Mouse (Mus musculus) kidney, adult 18-20 months (tissue): ENCODE measurements around the gene Mid1.
A peak's percentile ranks its signal among the peaks of the same experiment; 100 is the strongest.

Experiments used
- DNase-seq: peaks from one replicate; pipeline ENCODE4 v3.0.0; 2021

Gene Mid1

DNA sequence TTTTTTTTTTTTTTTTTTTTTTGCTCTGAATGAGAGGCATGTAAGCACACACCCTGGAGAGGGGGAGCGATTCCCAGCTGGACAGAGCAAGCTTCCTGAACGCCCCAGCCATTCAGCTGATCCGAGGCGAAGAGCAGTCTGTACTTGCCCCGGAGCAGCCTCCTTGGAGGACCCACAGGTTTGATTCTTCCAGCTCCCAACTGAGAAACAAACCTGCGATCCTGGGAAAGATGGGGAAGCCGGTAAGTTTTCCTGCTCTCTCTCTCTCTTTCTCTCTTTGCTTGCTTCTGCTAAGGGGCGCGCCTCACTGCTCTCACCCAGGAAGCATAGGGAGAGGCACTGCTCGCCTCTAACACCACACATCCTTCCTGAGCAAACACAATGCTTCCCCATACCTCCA is at the start of gene Mid1:
Mid1 (plus strand) TSS at position 69 of the 400 bp plus-strand sequence.
- peak; percentile 2 for DNase-seq

DNA sequence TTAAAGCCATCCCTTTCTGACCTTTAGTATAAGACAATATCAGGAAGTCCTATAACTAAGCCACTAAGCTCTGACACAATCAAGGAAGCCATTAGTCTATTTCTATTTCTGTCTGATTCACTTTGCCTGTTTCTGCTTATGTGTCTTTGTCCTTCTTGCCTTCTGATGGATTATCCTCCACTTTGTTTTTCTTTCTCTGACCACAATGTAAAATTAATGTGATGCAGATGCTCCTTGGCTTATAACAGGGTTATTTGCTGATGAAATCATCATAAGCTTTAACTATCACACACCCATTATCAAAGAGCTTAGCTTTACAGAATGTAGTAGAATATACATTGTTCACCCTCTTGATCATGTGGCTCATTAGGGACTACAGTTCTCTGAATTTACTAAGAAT is 11.9 kb upstream of the Mid1 start:
- DNase-seq = no peak

DNA sequence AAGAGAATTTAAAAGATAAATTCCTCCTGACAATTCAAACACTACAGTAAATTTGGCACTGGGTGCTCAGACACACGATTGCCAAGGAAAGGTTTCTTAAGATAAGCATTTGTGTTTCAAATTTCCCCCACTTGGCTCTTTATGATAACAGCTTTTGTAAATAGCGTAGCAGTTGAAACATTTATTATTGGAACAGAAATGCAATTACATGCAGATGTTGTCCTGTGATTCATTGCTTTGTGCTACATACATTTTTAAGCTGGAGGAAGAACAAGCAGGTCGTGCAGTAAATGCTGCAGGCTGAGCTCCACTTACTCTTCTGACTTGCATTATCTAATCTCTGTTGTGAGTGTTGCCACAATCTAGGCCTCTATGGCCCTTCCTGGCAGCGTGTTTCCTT is 8.7 kb upstream of the Mid1 start:
- DNase-seq = no peak

DNA sequence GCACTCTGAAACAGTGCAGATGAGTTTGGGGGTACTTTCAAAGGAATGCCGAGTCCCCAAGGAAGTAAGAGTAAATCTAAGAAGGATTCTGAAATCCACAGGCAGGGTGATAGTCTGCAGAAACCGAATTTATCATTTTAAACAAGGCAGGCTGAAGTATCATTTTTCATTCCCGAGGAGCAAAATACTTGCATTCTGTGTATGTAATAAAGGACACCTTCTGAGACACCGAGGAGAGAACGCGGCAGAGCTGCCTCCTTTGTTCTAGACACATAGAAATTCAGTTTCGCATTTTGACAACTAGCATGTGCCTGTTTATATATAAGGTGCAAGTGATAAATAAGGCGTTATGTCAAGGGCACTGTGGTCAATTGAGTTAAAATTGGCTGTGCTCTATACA is 732 bp downstream of the Mid1 start:
- no peak for DNase-seq

DNA sequence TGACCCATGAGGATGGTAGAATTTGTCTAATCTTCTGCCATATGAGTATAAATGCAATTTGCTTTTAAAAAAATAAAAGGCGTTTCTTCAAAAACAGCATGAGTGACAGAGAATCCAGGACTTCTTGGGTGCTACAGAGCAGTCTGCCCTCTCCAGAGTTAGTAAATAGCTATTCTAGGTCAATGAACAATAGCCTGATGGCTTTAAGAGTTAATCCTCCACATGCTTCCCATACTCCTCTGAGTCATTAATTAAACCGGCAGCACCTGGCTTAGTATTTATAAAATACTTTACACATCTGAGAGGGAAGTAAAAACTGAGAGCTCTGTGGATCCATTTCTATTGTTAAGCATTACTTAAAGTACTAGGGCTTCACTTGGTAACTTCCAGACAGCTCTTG is 6.2 kb downstream of the Mid1 start:
- DNase-seq = no peak

DNA sequence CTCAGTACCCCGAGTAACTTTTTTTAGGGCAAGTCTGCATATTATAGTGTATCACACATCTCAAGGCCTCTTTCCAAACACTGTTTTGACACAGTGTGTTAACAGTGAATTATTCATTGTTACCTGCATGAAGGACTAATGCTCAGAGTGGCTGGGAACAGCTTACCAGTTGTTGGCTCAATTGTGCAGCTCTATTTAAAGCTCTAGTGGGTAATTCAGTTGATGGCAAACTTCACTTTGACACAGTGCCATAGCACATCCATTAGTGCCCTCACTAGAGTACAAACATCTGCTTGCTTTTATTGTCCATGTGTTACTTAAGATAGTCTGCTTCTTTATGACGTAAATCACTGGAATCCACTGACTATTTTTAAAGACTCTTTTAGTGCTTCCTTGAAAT is 6.7 kb downstream of the Mid1 start:
- DNase-seq = no peak

DNA sequence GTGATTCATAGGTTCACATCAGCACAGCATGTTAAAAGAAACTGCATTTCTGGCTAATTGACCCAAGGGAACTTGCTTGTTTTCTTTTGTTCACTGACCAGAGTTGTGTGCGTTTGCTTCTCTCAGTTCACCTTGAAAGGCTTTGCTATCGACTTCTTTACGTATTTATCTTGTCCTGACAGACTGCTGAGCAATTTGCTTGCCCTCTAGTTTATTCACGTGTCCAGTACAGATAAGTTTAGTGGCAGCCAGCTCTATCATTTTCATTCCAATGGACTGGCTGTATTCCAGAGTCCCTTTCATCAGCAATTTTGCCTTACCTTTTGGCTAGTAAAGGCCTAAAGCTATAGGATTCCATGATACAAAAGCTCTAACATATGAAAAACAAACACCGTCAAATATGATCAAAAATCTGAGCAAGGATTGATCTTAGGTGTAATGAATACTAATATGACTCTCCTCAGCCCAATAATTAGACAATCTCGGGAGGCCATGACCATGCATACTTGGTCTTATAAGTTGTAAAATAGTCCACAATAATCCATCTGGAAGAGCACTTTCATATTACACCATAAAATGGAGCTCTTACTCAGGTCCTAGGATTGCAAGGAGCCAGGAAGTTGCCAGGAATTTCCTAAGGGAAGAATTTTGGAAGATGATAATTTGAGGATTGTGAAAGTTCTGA is 7.4 kb downstream of the Mid1 start:
- no peak for DNase-seq

DNA sequence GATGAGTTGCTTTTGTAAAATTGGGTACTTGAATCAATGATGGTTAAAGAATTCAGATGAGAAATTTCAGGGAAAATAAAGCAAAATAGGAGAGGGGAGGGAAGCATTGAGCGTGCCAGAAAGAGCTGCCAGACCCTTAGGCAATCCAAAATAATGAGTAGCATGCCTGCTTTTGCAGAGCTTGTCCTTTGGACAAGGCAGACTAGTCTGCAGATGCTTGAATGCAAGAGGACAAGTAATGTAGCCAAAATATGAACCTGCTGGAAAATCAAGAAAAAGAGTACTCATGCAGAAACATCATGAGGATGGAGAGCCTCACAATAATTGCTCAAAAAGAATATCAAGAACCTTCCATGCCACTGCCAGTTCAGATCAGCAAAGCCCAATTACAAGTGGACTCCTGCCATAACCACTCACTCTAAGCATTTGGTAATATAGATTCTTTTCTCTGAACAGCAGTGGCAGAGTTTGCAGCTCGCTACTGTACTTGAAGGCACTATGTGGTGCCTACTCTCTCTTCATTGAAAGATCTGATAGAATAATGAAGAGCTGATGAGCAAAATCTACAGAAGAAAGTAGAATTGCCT is 19.1 kb downstream of the Mid1 start:
- no peak for DNase-seq

DNA sequence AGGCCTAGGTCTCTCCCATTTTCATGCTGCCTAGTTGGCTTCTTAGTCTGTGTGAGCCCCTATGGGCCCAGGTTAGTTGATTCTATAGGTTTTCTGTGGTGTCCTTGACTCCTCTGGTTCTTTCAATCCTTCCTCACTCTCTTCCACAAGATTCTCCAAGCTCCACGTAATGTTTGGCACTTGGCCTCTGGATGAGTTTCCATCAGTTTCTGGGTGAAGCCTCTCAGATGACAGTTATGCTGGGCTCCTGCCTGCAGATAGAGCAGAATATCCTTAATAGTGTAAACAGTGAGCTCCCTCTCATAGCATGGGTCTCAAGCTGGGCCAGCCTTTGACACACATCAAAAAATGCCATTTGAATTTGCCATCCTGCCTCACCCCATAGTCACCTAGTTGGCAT is 38.5 kb downstream of the Mid1 start:
- no peak for DNase-seq

DNA sequence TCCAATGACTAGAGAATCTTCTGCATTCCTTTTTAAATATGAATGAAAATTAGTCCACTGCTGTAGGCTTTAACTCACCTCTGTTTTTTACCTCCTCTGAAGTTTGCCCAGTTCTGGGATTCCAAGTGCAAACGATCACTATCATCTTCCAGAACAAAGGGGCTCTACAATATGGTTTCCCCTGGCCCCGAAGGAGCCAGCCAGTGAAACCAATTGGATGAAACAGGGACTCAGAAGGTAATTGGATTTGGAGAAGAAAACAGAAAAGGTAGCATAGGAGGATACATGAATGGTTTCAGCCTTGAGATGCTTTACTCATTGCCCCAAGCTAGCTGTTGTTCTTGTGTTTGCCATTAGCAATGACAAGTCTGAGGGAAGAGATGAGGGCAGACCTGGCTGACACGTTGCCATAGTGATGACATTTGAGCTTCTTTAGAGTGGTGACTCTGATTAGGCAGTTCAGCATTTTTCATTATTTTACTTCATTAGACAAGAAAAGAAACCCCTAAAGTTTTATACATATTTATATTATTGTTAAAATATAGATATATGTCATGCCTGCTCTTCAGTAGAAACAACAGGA is 50.5 kb downstream of the Mid1 start:
- no peak for DNase-seq

DNA sequence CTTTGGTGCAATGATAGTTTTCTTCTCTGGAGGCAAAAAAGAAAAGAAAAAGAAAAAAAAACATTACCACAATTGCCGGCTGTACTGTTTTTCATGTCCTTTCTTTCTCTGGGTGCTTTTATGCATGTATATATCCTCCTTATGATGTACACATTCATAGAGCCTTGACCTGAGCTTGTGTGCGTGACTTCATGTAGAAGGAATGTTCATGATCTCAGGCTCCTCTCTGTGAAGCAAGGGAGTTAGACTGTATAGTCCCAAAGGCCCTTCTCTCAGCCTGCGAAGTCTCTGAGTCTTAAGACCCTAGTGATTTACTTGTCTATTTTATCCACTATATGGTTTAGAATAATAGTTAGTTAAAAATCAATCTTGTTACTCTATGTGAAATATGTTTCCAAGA is 73.0 kb downstream of the Mid1 start:
- no peak for DNase-seq

DNA sequence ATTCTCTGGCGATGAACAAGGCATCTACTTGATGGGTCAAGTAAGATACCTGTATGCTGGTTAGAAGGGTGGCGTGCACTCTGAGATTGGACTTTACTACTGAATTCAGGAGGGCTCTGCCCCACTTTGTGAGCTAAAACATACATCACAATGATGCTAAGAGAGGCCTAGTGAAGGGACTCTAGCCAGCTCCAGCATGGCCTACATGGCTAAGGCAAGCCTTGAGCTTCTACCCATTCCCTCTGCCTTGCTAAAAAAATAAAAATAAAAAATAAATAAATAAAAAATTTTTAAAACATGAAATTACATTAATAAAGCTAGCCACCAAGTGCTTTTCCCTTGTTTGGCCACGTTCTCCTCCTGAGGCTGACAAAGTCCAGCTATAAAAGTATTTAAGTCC is 94.5 kb downstream of the Mid1 start, which contains the start of gene 4933400A11Rik:
4933400A11Rik (minus strand) TSS at position 101 of the 400 bp plus-strand sequence.
- no peak for DNase-seq

DNA sequence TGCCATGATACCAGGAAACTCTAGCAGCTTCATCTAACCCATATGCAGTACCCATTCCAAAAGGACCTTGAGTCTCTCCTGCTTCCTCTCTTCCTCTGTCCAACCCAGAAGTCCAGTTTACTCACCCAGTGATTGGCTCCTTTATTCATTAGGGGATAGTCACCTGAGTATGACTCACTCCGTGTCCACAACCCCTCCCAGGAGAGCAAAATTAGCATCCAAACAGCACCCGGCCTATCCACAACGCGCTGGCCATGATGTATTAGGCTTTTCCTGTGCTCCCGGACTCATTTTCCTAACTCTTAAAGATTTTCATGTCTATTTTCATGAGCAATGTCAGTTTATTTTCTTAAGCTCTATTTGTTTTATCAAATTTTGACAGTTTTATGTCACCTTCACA is 104.7 kb downstream of the Mid1 start:
- DNase-seq = no peak

DNA sequence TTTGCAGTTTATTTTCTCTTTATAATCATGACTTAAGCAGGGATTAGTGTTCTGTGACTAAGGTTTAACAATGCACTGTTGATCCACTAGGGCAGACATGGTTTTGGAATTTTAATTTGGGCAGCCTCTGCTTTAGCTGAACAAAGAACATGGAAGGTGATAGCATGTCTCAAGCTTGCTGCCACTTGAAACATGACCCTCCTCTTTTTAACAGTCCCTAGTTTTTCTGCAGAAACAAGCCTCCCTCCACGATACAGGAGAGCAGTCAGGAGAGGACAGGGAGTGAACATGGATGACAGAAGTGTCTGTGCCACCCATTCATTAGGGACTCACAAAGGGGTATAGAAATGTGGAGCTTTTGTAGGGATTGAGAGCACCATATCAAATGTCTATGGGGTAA is 107.9 kb downstream of the Mid1 start:
- no peak for DNase-seq

DNA sequence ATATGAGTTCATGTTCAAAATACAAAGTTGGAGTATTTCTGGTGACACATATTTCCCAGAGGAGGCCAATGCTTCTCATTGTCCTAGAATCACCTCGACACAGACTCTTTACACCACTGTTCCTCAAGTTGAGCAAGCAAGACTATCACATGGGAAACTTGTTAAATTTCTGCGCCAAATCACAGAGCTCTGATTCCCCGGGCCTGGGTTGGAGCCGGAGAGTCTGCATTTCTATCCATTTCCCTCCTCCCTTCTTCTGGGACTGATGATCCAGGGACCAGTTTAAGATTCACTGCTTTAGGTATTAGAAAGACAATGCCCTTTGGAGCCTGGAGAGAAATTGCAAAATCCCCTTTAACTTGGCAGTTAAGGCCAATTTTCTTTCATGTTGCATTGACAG is 109.4 kb downstream of the Mid1 start:
- no peak for DNase-seq

DNA sequence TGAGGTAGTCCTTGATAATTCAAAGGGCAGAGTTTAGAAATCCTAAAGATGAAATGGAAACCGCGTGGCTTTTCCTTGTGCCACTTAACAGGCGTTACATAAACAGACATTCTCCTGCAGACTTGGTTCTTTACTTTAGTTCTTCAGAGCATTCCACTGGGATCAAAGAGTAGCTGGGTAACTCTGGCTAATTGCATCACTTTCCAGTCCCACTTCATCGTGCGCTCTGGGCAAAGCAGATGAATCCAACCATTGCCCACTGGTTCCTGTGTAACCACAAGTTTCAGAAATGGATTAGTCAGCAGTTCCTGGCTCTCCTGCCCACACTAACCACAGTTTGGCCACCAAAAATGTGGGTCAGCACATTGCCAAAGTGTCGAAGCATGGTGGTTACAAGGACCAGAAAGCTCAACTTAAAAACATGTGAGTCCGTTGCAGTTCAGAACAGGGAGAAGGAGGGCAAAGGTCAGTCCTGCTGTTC is 109.9 kb downstream of the Mid1 start:
- peak; percentile 6 for DNase-seq

DNA sequence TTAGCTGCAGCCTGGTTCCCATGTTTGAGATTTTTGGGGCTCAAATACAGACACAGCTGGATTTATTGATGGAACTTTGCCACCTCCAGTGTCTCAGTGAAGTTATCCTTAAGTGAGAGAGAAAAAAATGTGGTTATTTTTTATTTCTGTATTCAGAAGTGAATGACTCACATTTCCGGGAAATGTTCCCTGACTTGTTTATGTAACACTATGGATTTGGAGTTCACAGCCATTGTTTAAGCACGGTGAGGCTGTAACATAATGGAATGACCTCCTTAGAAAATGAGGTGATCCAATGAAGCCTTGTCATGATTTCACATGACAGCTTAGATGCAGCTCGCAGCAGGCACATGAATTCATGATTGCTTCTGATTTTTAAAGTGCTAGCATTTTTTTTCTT is 112.1 kb downstream of the Mid1 start:
- no peak for DNase-seq

DNA sequence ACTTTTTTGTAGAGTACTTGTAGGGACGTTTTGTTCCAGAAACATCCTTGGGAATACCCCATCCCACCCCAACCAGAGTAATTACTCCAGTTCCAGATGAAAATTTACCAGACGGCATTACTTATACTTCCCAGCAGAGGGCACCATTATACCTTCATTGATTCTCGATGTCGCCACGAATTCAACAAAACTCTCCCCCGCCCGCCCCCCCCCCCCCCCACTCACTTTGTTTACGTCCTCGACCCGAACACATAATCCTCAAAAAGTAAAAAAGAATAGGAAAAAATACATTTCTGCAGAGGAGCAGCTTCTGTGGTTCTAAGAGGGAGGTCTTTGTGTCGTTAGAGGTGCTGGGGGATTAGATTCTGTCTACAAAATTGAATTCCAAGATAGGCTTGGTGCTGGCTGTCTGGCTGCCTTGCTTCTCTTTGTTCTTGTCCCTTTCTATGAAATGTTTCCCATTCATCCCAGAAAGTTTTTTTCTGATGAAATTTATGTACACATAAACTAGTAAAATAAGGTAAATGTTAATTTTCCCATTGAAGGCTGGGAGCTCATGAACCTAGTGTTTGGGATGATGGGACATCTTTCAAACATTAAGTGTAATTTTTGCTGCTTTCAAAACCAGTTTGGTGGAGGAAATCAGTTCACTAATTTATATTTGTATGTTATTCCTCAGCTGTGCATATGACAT is 114.1 kb downstream of the Mid1 start:
- DNase-seq = peak; percentile 5

DNA sequence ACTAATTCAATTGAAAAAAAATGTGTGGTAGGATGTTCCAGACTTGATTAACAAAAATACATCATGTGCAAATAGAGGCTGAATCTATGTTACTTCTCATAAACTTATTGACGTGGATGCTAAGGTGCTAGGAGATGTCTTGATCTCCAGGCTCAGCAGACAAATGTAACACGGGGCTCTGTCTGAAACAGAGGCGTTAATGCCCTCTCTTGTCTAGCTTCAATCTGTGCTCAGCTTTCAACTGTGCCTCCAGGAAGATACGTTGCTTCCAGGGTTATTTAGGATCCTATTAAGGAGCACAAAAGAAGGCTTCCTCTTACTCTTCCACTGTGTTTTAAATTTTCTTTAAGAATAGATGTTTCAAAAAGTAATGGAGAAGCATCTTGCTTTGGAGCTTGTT is 115.2 kb downstream of the Mid1 start:
- no peak for DNase-seq

DNA sequence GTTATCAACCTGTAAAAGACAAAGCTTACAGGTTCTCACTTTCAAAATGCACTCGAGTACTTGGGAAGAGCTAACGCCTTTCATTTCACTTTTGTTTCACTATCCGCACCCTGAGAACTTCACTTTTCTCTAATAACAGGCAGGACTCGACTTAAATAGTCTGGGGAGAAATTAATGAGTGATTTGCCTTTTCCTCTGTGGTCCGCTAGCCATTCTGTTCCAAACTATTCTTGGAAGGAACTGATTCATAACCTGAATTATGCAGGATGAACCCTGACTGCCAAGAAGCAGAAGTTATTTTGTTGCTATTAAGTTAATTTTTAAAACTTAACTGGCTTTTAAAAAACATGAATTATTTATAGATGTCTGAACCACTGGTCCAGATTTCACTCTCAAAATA is 120.8 kb downstream of the Mid1 start:
- DNase-seq = no peak

DNA sequence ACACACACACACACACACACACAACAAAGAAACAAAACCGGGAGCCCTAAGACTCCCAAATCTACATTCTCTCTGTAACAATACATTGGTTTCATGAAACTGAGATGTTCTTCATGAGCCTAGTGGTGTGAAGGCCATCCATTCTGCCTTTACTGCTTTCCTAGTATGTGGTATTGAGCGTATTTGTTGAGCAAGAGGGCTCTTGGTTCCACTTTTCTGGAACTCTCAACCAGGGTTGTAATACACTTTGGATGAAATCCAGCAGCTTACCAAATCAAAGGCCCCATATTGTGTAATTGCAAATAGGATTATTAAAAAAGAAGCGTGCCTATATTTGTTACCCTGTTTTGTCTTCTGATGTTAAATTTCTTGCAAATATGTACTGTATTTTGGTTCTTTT is 122.7 kb downstream of the Mid1 start:
- DNase-seq = no peak

DNA sequence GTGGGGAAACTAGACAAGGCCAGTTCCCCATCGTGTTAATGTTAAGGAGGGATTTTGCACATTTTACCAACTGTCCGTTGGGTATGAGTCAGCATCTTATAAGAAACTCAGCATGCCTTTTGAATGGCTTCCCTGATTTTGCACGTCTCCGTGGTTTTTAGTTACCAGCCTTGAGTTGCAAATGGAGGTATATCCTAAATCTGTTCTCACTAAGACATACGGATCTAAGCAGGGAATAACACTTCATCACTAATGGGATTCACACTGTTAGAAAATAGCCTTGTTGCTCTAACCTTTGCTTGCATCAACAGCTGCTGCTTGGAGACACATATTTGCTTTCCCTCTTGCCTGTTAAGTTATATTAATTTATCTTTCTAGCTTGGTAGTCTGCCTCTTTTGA is 126.3 kb downstream of the Mid1 start:
- DNase-seq = no peak

DNA sequence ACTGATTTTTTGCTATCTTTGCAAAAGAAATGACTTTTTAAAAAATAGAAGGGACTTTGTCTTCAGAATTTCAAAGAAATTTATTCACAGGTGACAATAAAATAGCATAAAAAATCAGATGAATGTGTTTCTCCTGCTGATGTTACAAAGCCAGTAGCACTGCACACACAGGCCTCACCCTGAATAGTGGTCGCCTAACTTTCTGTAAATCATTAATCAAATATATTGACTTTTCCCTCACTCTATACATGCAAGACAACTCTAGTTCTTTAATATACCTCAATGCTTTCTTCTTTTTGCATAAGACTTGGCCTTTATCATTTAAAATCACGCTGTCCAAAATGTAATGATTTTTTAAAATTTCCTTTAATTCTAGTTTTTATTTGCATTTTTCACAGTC is 126.8 kb downstream of the Mid1 start:
- no peak for DNase-seq

DNA sequence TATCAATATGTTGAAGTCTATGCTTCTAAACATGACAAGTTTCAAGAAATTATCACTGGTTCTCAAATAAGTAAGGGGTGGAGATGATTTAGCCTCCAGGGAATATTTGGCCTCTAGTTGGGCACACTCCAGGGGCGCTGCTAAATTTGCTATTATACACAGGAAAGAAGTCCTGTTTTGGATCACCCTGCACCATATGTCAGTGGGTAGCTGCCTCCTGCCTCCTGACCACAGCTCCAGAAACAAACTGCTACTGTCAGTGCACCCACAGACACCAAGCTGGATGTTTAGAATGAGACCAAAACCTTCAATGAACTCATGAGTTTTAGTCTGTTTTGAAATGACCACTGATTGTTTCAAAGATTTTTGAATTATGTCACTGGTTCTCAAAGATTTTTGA is 128.7 kb downstream of the Mid1 start:
- no peak for DNase-seq
